Comparison of ENCODE assay signal across 8 mouse cellular contexts in genomic region chr10:112002544-112003215, GRCm38 (mm10). TPM values are rescaled to one million over a fixed set of nuclear protein-coding genes. Genes with fewer than 3 reads are reported as not detected.
DNase-seq lines count a peak whose midpoint lies in the region.

TSS of gene Glipr1 (minus strand) at chr10:112002631.

- DNase-seq in 416B (ENCODE audit: low read depth) (peak; percentile 97), liver (peak; percentile 46)
- peak; percentile 78 for DNase-seq in T-cell, adult 2 months (ENCODE audit: low spot score)
- peak; percentile 78 for DNase-seq in naive thymus-derived CD4-positive, alpha-beta T cell, adult 2 months (ENCODE audit: low read depth)
- no peak for DNase-seq in right cerebral cortex, postnatal 10 days (ENCODE audit: low spot score in 2 of 2)
- DNase-seq in gastrocnemius, postnatal 14 days: no peak
- no peak for DNase-seq in testis, postnatal 10 days (ENCODE audit: low spot score)
- no peak for DNase-seq in urinary bladder, adult 18-20 months (ENCODE audit: low spot score in 2 of 2)

- intact Hi-C loops in gastrocnemius, postnatal 14 days (cut with DNase I; ENCODE audit: low total_unique reads): no loop called here

RNA-seq across cellular contexts. Expression of gene Glipr1, which starts in this region (rescaled TPM):
- under 1 TPM in 1 of 2 experiments, not detected in 1; 0.22 TPM for total RNA-seq in gastrocnemius, postnatal 14 days (2021)

Comparison
In these comparisons a context has a peak if more than half of its experiments do, and no peak if none do; other contexts are left out.
1. DNase-seq: peak in 416B (single experiment), T-cell, adult 2 months (single experiment), liver (single experiment) and naive thymus-derived CD4-positive, alpha-beta T cell, adult 2 months (single experiment); none in right cerebral cortex, postnatal 10 days (0 of 2), gastrocnemius, postnatal 14 days (single experiment), testis, postnatal 10 days (single experiment) and urinary bladder, adult 18-20 months (0 of 2).